Mouse (Mus musculus): ENCODE measurements around the gene Astn2. TPM values are rescaled to one million over a fixed set of nuclear protein-coding genes. Genes with fewer than 3 reads are reported as not detected.

The Astn2 gene
- polyA plus RNA-seq, 1 experiment from 2014 or later, result 0.06 TPM

DNA sequence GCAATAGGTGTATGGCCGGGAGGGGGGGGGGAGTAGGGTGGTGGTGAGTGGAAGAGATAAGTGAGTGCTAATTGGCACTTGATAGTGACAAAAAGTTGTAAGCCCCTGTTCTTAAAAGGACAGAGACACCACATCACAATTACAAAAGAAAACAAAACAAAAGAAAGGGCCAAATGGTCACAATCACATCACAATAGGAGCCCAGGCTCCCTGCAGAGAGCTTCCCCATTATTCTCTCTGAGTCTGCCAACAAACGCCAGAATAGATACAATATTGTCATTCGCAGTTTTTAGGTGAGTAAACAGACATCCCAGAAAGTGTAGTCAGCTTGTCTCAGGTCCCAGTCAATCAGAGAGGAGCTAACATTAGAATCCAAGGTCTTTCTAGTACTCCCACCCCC lies 573.9 kb downstream of the Astn2 start:
- DNase-seq, result no peak
- Histone ChIP-seq H3K27me3 (no peaks in the 10 kb centered on the region), H3K36me3 (no peaks in the 10 kb centered on the region), H3K9me3 (replicated peaks) (no peaks in the 10 kb centered on the region), H3K9ac (no peak overlapping the region), H3K4me1 (replicated peaks) (no peaks in the 10 kb centered on the region), H3K27ac (no peak overlapping the region), H3K4me2 (no peak overlapping the region), H3K4me3 (replicated peaks) (no peak overlapping the region)
- 10% methylated on average over 3 of the region's 3 CpGs for WGBS (ENCODE audit: insufficient replicate concordance)
- ATAC-seq (ENCODE audit: low read depth), result no peak

GRCm38 (mm10) chr4:65821070-65821469 lies 583.3 kb downstream of the Astn2 start:
- DNase-seq (no peak), ATAC-seq (ENCODE audit: low read depth) (no peak)
- no peaks in the 10 kb centered on the region for H3K36me3 ChIP-seq
- H3K4me2 ChIP-seq, result no peak overlapping the region
- 52% methylated on average over 2 of the region's 2 CpGs for WGBS (ENCODE audit: insufficient replicate concordance)
- H3K4me1 ChIP-seq (replicated peaks), result no peaks in the 10 kb centered on the region
- H3K27me3 ChIP-seq, result no peaks in the 10 kb centered on the region
- H3K27ac ChIP-seq, result no peak overlapping the region
- H3K9me3 ChIP-seq (replicated peaks), result no peaks in the 10 kb centered on the region
- H3K9ac ChIP-seq, result no peak overlapping the region
- H3K4me3 ChIP-seq (replicated peaks), result no peak overlapping the region

DNA sequence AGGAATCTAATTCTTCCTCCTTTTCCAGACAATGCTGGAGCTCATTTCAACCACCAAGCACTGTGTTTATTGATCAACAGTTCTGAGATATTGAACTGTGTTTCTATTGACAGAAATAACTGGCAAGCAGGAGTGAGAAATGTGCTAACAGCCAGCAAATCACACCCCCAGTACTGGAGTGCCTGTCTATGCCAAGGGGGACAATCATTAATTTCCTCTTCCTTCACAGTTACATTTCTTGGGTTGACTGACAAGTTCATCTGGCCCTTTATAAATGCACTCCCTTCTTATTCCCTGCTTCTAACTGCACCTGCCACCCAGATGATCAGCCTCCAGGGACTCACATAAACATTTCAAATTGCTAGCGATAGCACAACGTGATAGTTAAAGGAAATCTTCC lies 584.2 kb downstream of the Astn2 start:
- no peaks in the 10 kb centered on the region for H3K36me3 ChIP-seq
- no peaks in the 10 kb centered on the region for H3K9me3 ChIP-seq (replicated peaks)
- H3K4me1 ChIP-seq (replicated peaks), result no peaks in the 10 kb centered on the region
- no peak overlapping the region for H3K4me3 ChIP-seq (replicated peaks)
- no peak overlapping the region for H3K9ac ChIP-seq
- H3K4me2 ChIP-seq, result no peak overlapping the region
- WGBS (ENCODE audit: insufficient replicate concordance), result 24% methylated on average over 2 of the region's 2 CpGs
- no peak overlapping the region for H3K27ac ChIP-seq
- no peak for DNase-seq
- no peaks in the 10 kb centered on the region for H3K27me3 ChIP-seq
- ATAC-seq (ENCODE audit: low read depth), result no peak

- Histone ChIP-seq H3K27me3 (no peaks in the 10 kb centered on the region), H3K9ac (no peak overlapping the region), H3K27ac (no peak overlapping the region), H3K4me1 (replicated peaks) (no peaks in the 10 kb centered on the region), H3K4me3 (replicated peaks) (no peak overlapping the region), H3K36me3 (no peaks in the 10 kb centered on the region), H3K9me3 (replicated peaks) (no peaks in the 10 kb centered on the region), H3K4me2 (no peak overlapping the region)
- 59% methylated on average over 3 of the region's 3 CpGs for WGBS (ENCODE audit: insufficient replicate concordance)
- no peak for DNase-seq
- ATAC-seq (ENCODE audit: low read depth), result no peak
Observed at GRCm38 (mm10) chr4:65819835-65820234, 584.6 kb downstream of the Astn2 start.

GRCm38 (mm10) chr4:65814176-65814535 lies 590.3 kb downstream of the Astn2 start:
- Histone ChIP-seq H3K4me3 (replicated peaks) (no peak overlapping the region), H3K4me2 (no peak overlapping the region), H3K27me3 (no peaks in the 10 kb centered on the region), H3K27ac (no peak overlapping the region), H3K9me3 (replicated peaks) (no peaks in the 10 kb centered on the region), H3K36me3 (no peaks in the 10 kb centered on the region), H3K4me1 (replicated peaks) (no peaks in the 10 kb centered on the region), H3K9ac (no peak overlapping the region)
- no peak for ATAC-seq (ENCODE audit: low read depth)
- DNase-seq, result no peak
- 71% methylated on average over 2 of the region's 2 CpGs for WGBS (ENCODE audit: insufficient replicate concordance)

DNA sequence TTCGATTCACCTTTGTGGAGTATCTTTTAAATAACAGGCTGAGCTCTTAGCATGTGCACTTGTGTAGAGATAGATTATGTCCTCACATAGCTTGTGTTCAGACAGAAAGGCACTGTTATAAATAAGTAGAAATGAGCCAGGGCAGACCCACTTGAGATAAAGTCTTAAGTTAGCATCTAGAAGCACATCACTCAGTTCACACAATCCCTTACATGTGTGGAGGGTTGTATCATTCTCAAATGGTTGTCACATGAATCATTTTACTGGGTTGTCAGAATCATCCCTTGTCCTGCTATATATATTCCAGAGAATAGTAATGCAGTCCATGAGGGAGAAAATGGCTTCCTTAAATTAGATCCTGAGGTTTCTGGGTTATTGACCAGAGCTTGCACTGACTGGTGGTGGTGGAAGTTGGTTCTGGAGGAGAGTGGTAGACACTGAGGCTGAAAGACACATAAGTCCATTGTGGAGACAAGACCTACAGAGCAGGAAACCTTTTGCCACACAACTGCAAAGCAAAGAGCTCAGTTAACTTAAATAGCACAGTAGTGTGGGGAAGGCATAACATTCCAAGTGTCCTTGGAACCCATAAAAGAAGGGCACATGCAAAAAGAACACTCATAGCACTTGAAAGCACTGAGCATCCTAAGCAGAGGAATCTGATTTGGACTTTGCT lies 590.8 kb downstream of the Astn2 start:
- ATAC-seq (ENCODE audit: low read depth) (no peak), DNase-seq (no peak)
- Histone ChIP-seq H3K4me3 (replicated peaks) (no peak overlapping the region), H3K9ac (no peak overlapping the region), H3K4me2 (no peak overlapping the region), H3K27me3 (no peaks in the 10 kb centered on the region), H3K9me3 (replicated peaks) (no peaks in the 10 kb centered on the region), H3K4me1 (replicated peaks) (no peaks in the 10 kb centered on the region), H3K36me3 (no peaks in the 10 kb centered on the region), H3K27ac (no peak overlapping the region)
- WGBS (ENCODE audit: insufficient replicate concordance), result 55% methylated on average over 1 of the region's 1 CpGs

- Histone ChIP-seq H3K4me2 (no peak overlapping the region), H3K4me1 (replicated peaks) (no peaks in the 10 kb centered on the region), H3K27me3 (no peaks in the 10 kb centered on the region), H3K36me3 (no peaks in the 10 kb centered on the region), H3K27ac (no peak overlapping the region), H3K9me3 (replicated peaks) (no peaks in the 10 kb centered on the region), H3K4me3 (replicated peaks) (no peak overlapping the region), H3K9ac (no peak overlapping the region)
- DNase-seq, result no peak
- WGBS (ENCODE audit: insufficient replicate concordance), result 59% methylated on average over 3 of the region's 3 CpGs
- ATAC-seq (ENCODE audit: low read depth), result no peak
Observed at GRCm38 (mm10) chr4:65807341-65807740, 597.1 kb downstream of the Astn2 start.

DNA sequence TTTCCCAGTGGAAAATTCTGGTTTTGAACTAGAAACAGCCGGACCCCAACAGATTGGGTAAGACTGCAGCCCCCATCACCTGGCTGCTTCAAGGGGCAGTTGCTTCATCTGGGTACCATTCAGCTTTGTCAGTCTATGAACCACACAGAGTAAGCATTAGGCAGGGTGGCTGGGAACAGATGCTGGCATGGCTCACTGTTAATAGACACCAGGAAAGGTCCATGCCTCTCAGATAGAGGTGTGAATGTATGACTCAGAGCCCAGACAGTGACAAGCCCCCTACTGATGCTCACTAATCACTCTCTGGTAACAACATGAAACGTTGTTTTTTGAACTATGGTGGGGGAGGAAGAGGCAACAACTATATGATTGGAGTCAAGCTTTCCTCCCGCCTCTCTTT lies 603.2 kb downstream of the Astn2 start:
- DNase-seq (no peak), ATAC-seq (ENCODE audit: low read depth) (no peak)
- Histone ChIP-seq H3K9me3 (replicated peaks) (no peaks in the 10 kb centered on the region), H3K9ac (no peak overlapping the region), H3K4me2 (no peak overlapping the region), H3K27me3 (no peaks in the 10 kb centered on the region), H3K4me3 (replicated peaks) (no peak overlapping the region), H3K27ac (no peak overlapping the region), H3K4me1 (replicated peaks) (no peaks in the 10 kb centered on the region), H3K36me3 (no peaks in the 10 kb centered on the region)
- 48% methylated on average over 3 of the region's 3 CpGs for WGBS (ENCODE audit: insufficient replicate concordance)

DNA sequence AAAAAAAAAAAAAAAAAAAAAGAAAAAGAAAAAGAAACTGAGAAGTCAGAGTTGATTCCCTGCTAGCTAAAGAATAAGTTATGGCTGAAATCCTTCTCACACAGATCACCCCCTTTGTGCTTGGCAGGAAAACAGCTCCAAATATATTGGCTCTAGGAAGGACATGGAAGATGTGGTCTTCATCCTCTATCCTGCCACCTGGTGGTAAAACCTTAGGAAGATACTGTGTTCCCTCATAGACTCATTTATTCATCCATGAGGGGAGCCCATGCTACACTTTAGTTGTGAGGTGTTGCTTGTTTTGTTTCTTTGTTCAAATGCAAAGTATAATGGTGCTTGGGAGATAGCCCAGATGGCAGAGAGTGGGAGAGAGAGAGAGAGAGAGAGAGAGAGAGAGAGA lies 613.4 kb downstream of the Astn2 start:
- Histone ChIP-seq H3K4me3 (replicated peaks) (no peak overlapping the region), H3K27me3 (no peaks in the 10 kb centered on the region), H3K36me3 (no peaks in the 10 kb centered on the region), H3K9ac (no peak overlapping the region), H3K9me3 (replicated peaks) (no peaks in the 10 kb centered on the region), H3K4me2 (no peak overlapping the region), H3K4me1 (replicated peaks) (no peaks in the 10 kb centered on the region), H3K27ac (no peak overlapping the region)
- DNase-seq (no peak), ATAC-seq (ENCODE audit: low read depth) (no peak)

DNA sequence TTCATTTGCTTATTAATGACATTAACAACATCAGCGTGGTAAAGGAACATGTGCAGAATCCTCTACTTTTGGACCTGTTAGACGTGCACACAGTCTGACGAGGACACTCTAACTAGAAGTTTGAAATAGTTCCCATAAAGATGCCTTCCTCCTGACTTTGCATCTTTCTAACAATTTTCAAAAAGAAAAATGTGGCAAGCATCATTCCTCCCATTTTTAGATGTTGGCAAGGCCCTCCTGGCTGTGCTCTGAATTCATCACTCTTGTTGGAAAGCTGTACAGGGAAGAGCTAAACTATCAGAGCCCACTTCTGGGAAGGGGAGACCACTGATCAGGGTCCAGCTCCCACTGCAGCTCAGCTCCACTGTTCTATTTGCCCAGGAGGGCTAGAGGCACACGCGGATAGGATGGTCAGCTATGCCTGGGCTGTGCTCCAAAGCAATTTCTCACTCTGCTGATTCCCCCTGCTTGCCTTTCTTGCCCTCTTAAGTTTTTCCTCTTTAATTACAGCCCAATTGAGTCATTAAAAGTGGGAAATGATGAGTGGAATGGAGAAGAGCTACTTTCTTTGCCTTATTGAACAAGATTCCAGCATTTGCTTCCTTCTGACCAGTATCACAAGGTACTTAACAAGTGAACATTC lies 630.9 kb downstream of the Astn2 start:
- Histone ChIP-seq H3K9me3 (replicated peaks) (no peaks in the 10 kb centered on the region), H3K9ac (no peak overlapping the region), H3K4me3 (replicated peaks) (no peak overlapping the region), H3K4me2 (no peak overlapping the region), H3K36me3 (no peaks in the 10 kb centered on the region), H3K27ac (no peak overlapping the region), H3K4me1 (replicated peaks) (no peaks in the 10 kb centered on the region), H3K27me3 (no peaks in the 10 kb centered on the region)
- no peak for DNase-seq
- WGBS (ENCODE audit: insufficient replicate concordance), result 65% methylated on average over 5 of the region's 5 CpGs
- ATAC-seq (ENCODE audit: low read depth), result no peak

DNA sequence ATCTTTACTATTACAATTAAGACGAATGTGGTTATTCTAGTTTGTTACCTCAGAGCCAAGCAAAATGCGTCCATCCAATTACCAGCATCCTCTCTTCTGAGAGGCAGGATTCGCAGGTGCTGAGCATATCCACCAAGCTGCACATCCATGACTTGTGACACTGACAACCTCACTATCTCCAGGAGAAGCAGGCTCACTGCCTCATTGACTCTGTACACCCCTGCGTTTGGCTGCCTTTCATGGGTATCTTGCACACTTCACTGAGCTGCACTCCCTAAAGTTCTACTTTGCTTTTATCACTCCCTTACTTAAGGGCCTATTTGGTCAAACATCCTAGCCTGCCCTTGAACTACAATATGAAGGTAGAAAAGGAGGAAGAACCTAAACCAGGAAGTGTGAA lies 633.5 kb downstream of the Astn2 start:
- no peaks in the 10 kb centered on the region for H3K36me3 ChIP-seq
- no peak overlapping the region for H3K27ac ChIP-seq
- no peaks in the 10 kb centered on the region for H3K4me1 ChIP-seq (replicated peaks)
- H3K4me3 ChIP-seq (replicated peaks), result no peak overlapping the region
- H3K9me3 ChIP-seq (replicated peaks), result no peaks in the 10 kb centered on the region
- H3K9ac ChIP-seq, result no peak overlapping the region
- no peak overlapping the region for H3K4me2 ChIP-seq
- no peak for DNase-seq
- WGBS (ENCODE audit: insufficient replicate concordance), result 69% methylated on average over 4 of the region's 4 CpGs
- no peaks in the 10 kb centered on the region for H3K27me3 ChIP-seq
- ATAC-seq (ENCODE audit: low read depth), result no peak

GRCm38 (mm10) chr4:65767919-65768318 lies 636.5 kb downstream of the Astn2 start:
- WGBS (ENCODE audit: insufficient replicate concordance), result 31% methylated on average over 2 of the region's 2 CpGs
- Histone ChIP-seq H3K27ac (no peak overlapping the region), H3K9ac (no peak overlapping the region), H3K36me3 (no peaks in the 10 kb centered on the region), H3K4me2 (no peak overlapping the region), H3K9me3 (replicated peaks) (no peaks in the 10 kb centered on the region), H3K4me1 (replicated peaks) (no peaks in the 10 kb centered on the region), H3K4me3 (replicated peaks) (no peak overlapping the region), H3K27me3 (no peaks in the 10 kb centered on the region)
- ATAC-seq (ENCODE audit: low read depth) (no peak), DNase-seq (no peak)
